Mouse (Mus musculus): ENCODE results near the gene Kdm4a.

Gene Kdm4a

DNA sequence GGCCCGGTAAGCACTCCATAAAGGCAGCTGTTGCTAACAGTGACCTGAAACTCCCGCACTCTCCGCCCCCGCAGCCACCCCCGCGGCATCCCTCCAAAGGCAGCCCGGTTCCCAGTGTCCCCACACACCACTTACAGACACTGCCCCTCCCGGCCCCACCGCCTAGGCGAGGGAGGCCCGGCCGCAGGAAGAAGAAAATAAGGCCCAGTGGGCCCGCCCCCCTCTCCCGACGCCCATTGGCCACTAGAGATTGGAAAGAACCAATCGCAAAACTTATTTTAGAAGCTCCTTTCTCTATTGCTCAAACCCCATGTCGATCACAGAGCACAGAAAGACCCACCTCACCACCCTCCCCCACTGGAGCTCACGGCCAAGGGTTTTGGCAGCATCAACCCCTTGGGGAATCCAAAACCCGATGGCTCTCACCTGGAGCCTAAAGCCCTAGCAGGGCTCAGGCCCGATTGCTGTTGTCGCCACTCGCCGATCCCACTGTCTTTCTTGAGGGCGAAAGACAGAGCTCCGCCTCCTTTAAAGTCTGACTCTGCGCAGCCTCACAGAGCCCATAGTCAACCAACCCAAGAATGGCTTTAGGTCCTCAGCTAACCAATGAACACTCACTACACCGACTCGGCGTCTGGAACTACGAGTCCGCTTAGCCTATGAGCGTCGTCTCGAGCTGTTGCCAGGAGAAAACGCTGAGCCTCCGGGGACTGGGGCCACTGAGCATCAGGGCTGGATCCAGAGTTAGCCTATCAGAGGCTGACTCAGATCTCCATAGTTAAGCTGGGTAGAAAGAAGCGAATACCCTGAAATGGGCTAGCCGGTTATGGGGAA, at the start of gene Kdm4a:
Gene Kdm4a (minus strand): TSS at position 577 of the 834 bp plus-strand sequence.
- DNase-seq = peak; percentile 95 to 96

GRCm38 (mm10) chr4:118229035-118229770, 49.4 kb upstream of the Kdm4a start:
- DNase-seq = peak; percentile 83 to 88

DNA sequence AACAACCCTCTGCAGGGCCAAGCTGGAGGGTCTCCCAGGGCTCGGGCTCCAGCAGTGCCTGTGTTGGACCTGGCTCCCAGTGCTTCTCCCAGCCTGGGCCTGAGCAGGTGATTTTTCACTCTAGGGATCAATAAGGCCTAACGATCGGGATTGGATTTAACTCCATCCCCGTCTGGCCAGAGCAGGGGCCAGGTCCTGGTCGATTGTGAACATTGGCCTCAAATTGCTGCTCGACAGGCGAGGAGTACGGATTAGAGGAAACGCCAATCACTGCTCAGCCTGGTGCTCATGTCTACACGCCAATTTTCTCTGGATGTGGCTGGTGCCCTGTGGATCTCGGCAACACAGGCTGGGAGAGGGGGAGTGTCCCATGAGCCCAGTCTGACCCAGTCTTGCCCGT, 47.6 kb upstream of the Kdm4a start:
- DNase-seq = no peak

- DNase-seq = no peak
Observed at GRCm38 (mm10) chr4:118221261-118221660, 41.4 kb upstream of the Kdm4a start.

GRCm38 (mm10) chr4:118220756-118221155, 40.9 kb upstream of the Kdm4a start:
- no peak for DNase-seq

- no peak for DNase-seq
Observed at GRCm38 (mm10) chr4:118219487-118219886, 39.6 kb upstream of the Kdm4a start.

DNA sequence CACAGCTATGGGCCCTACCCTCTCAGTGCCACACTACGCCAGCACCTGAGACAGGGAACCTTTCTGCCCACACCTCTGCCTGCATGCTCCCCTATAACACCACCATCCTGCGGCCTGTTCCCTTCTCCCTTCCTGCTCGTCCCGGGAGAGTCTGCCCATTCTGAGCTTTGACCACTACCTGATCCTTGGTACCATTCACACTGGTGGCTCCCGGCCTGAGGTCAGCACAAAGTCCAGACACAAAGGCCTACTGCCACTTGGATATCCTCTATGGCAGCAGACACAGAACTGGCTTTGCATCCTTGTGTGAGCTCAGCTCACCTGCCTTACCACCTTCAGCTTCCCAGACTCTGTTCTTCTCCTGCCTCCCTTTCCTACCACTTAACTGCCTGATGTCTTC, 38.7 kb upstream of the Kdm4a start:
- no peak for DNase-seq

DNA sequence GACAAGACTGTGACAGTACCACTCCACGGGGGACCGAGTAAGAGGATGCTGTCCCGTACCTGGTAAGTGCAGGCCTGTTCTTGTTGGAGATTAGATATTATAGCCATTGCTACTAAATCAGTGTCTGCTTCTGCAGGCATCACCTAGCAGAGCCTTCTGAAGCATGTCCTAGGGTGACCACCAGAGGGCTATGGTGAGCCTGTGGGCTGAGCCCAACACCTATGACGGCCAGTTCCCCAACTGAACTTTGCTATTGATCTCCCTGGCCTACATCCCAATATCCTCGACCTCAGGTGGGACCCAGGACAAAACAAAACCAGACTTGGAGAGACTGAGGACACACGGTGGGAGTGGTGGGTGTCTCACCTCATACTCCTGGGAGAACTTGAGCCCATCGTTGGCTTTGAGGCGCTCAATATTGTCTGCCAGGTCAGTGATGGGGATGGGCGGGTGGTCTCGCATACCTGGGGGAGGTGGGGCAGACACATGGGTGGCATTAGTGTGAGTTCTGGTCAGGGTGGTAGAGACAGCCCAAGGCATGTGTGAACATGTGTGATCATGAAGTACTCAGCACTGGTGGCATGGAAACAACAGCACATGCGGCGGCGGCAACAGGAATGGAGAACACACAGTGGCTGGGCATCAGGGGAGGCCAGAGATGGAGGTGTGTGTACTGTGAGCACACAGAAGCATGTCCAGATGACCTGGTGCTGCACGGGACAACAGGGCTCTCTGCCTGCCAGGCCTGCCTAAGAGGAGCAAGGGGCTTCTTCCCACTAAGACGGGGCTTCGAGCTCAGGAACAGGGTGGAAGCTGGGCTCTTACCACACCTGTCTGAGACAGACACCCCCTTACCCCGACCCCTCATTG, 37.1 kb upstream of the Kdm4a start:
- peak; percentile 41 to 58 for DNase-seq

DNA sequence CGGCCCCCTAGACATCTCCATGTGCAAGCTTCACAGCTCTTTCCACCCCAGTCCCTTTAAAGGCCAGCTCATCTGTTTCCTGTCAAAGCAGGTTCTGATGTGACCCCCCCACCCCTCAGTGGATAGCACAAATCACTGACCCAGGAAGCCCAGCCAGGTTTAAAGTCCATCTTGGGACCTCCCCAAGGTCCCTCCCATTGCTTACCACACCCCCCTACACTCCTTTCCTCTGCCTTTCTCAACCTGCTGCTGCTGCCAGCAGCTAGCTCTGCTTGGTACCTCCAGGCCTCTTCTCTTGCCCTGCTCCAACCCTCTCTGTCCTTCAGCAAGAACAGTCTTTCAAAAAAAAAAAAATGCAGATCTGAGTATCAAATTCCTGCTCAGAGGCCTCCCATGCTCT, 35.0 kb upstream of the Kdm4a start:
- no peak for DNase-seq

DNA sequence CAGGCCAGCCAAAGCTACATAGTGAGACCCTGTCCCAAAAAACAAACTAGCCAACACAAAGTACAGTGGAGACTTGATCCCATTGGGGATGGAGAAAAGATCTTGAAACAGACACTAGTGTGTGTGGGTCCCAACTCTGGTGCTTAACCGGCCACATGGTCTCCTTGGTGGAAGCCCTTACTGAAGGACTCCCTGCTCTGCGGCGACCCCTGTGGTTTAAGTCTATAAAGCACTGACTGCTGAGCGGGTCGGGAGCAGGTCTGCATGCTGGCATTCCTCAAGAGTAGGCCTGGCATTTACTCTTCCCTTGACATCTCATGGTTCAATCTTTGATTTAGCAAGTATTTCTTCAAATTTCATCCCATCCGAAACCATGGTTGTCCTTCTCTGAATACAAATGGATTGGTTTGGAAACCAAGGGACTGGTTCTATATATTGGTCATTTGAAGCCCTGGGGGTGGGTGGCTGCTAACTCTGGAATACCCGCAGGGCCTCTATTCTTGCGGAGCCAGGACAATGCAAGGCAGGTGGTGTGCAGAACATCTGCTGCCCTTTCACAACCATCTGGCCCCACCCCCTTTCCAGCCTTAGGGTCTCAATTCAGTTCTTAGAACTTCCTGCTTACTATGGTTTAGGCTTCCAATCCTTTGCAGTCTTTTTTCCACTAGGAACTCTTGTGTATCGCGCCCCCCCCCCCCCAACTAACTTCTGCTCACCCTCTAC, 27.2 kb upstream of the Kdm4a start:
- no peak for DNase-seq

- no peak for DNase-seq
Observed at GRCm38 (mm10) chr4:118205906-118206305, 26.1 kb upstream of the Kdm4a start.

GRCm38 (mm10) chr4:118199093-118199492, 19.2 kb upstream of the Kdm4a start:
- no peak for DNase-seq

DNA sequence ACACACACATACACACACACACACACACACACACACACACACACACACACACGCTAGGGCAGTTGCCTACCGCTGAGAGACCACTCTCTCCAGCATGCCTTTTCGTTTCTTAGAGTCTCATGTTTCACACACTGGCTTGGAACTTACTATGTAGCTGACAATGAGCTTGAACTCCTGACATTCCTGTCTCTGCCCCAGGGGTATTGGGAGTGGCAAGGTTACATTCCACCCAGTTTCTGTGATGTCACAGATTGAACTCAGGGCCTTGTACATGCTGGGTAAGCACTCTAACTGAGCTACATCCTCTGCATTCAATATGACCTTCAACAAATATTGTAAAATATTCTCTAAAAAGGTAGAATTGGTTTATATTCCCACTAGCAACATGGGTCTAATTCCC, 18.8 kb upstream of the Kdm4a start:
- DNase-seq = no peak

DNA sequence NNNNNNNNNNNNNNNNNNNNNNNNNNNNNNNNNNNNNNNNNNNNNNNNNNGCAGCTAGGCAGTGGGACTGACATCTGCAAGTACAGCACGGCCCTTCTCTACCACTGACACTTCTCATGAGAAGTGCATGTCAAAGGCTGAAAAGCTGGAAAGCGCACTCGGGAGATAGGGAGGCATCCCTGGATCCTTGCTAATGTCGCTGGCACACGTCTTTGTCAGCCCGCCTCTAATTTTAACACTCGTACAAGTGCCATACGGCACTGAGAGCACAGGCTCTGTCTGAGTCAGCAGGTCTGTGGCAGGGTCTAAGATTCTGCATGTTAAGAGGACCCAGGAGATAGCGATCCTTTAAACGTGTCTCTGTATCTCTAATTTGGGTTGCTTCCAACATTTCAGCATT, 16.3 kb upstream of the Kdm4a start:
- DNase-seq = no peak

- DNase-seq = no peak
Observed at GRCm38 (mm10) chr4:118180301-118181080, 648 bp upstream of the Kdm4a start.

GRCm38 (mm10) chr4:118178952-118179466, 834 bp downstream of the Kdm4a start:
- DNase-seq = no peak

DNA sequence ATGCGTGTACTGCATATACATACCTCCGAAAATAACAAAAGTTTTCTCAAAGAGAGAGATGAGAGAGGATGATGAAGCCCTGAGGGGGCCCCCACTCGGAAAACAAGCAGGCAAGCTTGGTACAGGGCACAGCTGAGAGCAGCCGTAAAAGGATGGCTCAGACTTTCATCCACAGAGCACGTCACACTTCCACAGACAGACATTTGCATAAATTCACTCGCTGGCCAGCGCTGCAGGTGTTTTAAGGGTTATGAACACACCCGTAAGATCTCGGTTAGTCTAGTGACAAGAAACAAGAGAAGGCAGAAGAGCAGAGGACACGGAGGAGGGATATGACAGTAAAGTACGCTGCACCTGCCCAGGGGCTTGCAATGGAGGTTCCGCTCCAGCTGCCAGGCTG, 7.4 kb downstream of the Kdm4a start:
- DNase-seq = no peak

DNA sequence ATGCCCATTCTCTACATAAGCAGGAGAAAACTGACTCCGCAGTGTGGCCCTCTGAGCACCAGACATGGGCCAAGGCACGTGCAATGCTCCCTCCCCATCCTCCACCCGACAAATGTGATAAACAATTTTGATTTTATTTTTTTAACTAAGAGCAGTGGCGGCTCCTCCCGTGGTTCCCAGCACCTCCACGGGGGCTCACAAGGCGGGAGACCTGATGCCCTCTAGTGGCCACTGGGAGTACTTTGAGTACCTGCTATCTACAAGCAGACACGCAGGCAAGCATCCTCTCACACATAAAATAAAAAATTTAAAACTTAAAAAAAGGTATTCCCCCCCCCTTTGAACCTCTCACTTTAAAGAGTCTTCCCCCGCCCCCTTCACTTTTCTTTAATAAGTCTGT, 8.8 kb downstream of the Kdm4a start:
- no peak for DNase-seq

DNA sequence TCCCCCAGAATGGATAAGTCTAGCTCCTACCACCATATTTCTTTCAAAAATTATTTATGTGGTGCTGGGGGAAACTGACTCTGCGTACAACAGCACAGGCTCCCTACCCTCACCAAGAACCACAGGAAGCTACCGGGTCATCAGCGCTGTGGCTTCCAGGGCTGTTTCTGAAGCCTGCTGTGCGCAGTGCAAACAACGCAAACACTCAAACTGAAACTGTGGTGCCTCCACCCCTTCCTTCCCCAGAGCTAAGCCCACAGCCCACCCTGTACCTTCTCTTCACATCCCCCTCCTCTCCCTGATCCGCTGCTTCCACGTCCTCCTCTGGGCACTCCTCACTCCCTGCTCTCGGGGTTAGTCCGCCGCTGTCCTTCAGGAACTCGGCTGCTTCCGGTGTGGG, 17.7 kb downstream of the Kdm4a start:
- no peak for DNase-seq

GRCm38 (mm10) chr4:118157666-118158065, 22.2 kb downstream of the Kdm4a start:
- DNase-seq = no peak

- DNase-seq = no peak
Observed at GRCm38 (mm10) chr4:118156559-118156958, 23.3 kb downstream of the Kdm4a start.

Measured in lung, adult 18-20 months (tissue).